Mouse (Mus musculus) frontal cortex, adult (tissue): ENCODE results near the gene Elmo3.

Experiments
- ATAC-seq: cut with Nextera tagmentation; 2 replicates; pipeline ENCODE4 v1.9.2; 2017; ENCODE audit warnings: mild to moderate bottlenecking, moderate library complexity, mixed read lengths; ENCODE audit not compliant: low TSS enrichment

Gene Elmo3

GRCm38 (mm10) chr8:105305211-105306145 is at the start of gene Elmo3:
Gene Elmo3 (plus strand): TSS chr8:105305601.
- peak; percentile 22 for ATAC-seq

DNA sequence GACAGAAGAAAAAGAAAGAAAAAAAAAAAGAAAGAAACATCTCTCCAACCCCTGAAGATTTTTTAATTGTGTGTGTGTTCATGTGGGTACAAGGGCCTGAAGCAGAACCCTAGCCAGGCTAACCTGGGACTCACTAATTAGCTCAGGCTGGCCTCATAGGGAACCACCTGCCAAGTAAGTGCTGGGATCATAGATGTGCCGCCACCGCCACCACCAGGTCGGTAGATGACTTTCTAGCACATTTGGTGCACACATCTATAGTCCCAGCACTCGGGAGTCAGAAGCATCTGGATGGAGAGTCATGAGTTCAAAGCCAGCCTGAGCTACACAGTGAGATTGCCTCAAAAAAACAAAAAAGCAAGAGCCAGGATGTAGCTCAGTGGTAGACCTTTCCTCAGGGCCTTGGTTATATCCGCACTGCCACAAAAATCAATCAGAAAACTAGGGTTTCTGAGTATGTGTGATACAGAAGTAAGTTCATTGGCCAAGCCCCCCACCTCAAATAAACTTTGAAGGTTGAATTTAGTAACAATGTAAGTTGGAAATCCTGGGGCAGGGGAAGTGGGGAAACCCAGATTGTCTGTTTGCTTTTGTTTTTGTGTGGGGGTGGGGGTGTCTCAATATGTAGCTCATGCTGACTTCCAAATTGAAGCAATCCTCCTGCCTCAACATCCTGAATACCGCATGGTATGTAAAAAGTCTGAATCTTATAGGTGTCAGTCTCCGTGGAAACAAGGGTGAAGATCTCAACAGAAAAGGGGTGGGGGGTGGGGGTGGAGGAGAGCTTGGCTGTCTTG is 47.9 kb upstream of the Elmo3 start:
- no peak for ATAC-seq

- ATAC-seq = peak; percentile 39
Measured at GRCm38 (mm10) chr8:105258911-105259720, 46.3 kb upstream of the Elmo3 start.

DNA sequence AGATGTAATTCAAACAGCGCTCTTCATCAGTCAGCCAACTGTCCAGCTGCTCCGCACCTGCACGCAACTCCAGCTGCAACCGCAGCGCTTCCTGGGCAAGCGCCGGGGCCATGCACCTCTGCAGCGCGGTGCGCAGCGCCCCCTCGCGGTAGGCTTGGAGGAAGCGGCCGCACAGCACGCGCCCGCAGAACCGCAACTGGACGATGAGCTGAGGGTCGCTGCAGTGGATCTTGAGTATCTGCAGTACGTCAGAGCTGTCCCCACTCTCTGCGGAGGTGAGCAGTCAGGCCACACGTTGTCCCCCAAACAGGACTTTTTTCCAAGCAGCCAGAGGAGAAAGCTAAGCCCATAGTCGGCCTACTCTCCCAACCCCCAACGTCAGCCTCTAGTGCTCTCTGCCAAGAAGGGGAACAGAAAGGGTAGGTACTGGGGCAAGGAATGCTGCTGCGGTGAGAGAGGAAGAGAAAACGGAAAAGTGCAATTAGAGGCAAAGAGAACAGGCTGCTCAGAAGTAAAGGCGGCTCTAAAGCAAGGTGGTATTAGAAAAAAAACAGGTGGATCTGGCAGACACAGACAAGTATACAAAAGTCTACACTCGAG is 45.6 kb upstream of the Elmo3 start:
- peak; percentile 48 for ATAC-seq

DNA sequence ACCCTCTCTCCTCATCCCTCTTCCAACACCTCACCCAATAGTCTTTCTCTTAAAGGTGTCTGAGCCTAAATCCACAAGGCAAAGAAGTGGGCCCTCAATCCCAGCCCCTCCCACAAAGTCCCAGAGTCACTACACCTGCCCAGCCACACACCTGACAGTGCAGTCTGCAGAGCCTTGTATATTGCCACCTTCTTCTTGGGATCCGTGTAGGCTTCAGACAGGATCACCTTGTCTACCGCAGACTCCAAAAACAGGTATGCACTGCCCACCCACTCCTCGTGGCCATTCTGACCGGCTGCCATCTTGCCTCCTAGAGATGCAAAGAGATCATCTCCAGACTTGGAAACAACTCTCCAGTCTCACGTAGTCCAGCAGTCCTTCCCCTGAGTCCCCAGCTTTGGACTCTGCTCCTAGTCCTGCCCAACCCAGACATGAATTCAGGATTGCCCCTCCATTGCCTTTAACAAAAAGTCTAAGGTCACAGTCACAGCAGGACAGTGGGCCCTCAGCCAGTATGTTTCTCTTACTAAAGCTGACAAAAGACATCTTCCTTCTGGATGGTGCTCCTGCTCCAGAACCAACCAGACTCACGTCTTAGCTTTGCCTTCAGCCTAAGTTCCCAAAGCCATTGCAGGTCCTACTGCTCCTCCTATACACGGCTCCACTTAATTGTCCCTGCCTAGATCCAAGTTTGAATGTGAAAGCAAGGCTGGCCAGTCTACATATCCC is 44.9 kb upstream of the Elmo3 start:
- ATAC-seq = no peak

DNA sequence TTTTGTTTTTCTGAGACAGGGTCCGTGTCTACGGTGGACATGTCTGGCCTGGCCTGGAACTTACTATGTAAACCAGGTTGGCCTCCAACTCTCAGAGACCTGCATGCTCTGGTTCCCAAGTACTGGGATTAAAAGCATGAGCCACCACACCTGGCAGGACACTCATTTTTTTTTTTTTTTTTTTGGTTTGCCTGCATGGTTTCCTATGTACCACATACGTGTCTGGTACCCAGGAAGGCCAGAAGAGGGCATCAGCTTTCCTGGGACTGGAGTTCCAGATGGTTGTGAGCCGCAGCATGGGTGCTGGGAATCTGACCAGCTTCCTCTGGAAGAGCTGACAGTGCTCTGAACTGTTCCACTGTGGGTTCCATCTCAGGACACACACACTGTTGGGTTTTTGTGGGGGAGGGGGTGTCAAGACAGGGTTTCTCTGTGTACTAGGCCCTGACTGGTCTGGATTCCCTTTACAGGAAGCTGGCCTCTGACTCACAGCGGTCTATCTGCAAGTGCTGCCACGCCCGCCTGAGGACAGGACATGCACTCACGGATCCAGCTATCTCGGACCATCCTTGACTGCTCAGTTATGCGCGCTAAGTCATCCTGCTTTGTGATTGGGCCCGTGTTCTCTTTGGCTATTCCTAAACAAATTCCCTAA is 43.9 kb upstream of the Elmo3 start:
- ATAC-seq = no peak

DNA sequence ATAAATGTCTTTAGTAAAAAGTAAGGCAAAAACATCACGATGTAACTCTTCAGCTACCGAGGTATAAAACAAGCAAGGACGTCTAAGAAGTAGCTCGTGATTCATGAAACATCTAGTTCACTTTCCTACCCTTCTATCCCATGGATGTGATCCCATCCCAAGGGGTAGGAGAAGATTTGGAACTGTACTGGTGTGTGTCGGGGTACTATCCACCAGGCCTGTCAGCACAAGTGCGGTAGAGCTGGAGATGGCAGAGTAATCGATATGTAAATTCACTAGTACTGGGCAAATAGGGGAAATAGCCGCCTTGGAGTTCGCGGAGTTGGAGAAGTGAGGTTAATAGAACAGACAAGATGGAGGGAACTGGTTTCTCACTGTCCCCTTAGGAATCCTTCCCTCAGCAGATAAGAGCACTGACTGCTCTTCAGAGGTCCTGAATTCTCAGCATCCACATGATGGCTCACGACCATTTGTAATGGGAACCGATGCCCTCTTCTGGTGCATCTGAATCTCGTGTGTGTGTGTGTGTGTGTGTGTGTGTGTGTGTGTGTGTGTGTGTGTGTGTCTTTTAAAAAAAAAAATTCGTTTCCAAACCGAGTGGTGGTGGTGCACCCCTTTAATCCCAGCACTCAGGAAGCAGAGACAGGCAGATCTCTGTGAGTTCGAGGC is 42.0 kb upstream of the Elmo3 start:
- ATAC-seq = no peak

DNA sequence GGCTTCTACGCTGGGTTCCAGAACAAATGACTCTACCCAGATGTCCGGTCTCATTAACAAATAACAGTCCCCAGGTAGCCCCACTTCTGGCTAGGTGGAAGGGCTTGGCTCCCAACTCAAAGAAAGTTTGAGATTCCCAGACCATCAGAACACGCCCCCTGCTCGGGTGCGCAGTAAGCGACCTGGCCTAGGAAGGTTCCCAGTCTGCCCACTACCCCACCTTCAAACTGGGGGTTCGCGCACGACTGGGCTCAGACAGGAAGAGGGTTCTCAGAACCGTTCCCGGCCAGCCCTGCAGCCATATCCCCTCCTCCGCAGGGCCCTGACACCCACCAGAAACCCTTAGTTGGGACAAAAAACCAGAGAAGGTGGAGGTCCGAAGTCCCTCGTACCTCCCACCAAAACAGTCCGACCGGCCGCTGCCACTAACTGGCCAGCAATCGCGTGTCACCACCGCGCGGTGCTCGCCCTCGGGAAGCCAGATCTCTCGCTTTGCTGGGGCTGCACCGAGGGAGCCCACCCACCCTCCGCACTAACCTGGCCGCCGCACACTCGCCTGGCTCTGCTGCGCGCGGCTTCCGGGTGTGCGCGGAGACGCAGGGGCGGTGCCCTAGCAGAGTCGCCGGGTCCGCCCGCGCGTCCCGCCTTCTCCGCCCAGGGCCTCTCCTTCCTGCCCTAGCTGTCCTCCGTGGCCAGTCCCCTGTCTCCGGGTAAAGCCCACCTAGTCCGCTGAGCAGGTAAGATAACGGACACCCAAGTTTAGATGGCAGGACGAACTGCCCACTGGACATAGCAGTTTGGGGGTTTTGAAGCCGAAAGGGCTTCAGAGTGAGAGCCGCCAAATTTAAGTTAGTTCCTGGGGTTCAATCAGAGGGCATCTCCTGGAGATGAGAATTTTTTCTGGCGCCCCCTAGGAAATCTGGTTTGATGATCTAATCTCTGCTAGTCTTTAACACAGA is 41.1 kb upstream of the Elmo3 start, which contains the start of the genes Tradd and Fbxl8:
TSS of gene Tradd (minus strand) at position 586 of the 959 bp plus-strand sequence.
TSS of gene Fbxl8 (plus strand) at position 625 of the 959 bp plus-strand sequence.
- ATAC-seq = peak; percentile 18; the same call in 1 of the 2 replicates

- ATAC-seq = no peak
Measured at GRCm38 (mm10) chr8:105265128-105265527, 40.3 kb upstream of the Elmo3 start.

DNA sequence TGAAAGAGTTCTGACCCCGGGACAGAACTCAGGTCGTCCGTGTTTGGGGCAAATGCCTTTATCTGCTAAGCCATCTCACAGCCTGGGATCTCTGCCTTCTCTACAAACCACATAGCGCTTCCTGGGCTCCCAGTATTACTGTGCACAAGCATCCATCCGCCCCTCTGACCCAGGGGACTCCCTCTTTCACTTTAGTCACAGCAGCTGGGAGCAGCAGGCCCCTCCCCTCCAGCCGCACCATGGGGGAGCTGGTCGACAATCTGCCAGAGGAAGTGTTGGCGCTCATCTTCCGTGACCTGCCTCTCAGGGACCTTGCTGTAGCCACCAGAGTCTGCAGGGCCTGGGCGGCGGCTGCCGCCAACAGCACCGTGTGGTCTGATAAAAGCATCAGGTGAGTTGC is 38.6 kb upstream of the Elmo3 start:
- no peak for ATAC-seq

- ATAC-seq = peak; percentile 68
Measured at GRCm38 (mm10) chr8:105268342-105269074, 36.9 kb upstream of the Elmo3 start.

DNA sequence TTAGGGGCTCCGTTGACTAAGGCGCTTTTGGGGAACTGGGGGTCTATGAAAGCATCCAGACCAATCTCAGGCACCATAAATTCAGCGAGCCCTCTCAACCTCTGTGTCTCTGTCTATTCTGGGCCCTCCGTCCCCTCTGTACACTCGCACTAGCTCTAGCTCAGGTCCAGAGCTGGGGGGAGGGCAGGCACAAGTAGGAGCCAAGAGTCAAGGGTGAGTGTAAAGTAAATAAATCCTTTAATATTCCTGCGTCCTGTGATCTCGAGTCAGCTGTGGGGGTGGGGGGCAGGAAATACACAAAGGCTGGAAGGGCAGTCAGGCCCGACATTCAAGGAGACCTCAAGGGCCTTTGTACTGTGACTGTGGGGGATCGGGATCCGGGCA is 36.3 kb upstream of the Elmo3 start:
- peak; percentile 4; the same call in 1 of the 2 replicates for ATAC-seq

- peak; percentile 27 for ATAC-seq
Measured at GRCm38 (mm10) chr8:105269461-105269947, 35.9 kb upstream of the Elmo3 start, which contains the start of gene Hsf4. Gene Hsf4 (plus strand): TSS chr8:105269801.

DNA sequence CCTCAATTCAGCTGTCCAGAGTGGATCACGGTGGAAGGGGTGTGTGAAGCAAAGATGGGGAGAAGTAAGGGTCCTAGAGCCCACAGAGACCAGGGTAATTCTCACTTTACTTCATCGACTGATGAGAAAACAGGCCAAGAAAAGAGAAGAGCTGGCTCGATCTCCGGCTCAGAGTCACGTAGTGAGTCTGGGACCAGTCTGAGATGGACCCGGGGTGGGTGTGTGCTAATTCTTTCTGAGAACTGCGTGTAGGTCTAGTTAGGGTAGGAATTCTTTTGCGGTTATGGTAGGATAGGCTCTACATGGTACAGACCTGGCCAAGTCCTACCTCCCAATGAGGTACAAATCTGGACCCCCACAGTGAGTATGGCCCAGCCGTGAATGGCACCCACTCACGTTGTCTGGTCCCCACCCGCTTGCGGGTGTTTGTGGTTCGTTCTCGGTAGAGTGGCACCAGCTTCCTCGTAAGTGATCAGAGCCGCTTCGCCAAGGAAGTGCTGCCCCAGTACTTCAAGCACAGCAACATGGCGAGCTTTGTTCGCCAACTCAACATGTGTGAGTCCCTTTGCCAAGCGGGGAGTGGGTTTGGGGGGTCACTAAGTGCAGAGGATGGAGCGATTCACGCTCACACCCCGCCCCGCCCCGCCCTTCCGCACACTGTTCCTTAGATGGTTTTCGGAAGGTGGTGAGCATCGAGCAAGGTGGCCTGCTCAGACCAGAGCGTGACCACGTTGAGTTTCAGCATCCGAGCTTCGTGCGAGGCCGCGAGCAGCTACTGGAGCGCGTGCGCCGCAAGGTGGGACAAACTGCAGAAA is 35.1 kb upstream of the Elmo3 start:
- 0 out of 2 replicates have a peak, but pooled peaks have one; percentile 2 for ATAC-seq

DNA sequence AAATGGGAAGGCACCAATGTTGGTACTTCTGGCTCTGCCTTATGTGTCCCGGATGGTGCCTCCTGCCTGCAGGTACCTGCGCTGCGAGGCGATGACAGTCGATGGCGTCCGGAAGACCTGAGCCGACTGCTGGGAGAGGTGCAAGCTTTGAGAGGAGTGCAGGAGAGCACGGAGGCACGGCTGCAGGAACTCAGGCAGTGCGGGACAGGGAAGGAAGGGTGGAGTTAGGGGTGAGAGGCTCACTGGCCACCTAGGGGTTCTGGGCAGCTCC is 34.5 kb upstream of the Elmo3 start:
- no peak for ATAC-seq

DNA sequence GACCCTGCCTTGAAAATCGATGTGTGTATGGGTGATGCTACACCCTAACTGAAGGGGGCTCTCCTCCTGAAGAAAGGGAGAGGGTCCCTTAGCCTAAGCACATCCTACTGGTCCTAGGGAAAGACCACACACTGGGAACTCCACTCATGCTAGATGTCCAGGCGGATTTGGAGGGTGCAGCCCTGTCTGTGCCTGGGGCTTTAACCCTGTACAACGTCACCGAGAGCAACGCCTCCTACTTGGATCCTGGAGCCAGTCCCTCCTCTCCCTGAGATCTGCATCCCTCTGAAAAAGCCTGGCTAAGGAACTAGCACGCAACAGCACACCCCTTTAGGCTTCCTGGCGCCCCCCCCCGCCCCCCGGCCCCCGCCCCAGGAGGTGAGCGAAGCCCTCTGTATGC is 30.0 kb upstream of the Elmo3 start:
- ATAC-seq = no peak

GRCm38 (mm10) chr8:105275840-105276239 is 29.6 kb upstream of the Elmo3 start, which contains the start of gene Nol3:
Gene Nol3 (plus strand): TSS chr8:105276140.
- no peak for ATAC-seq
